Mouse (Mus musculus): Measurements from ENCODE around the gene Sat1. TPM values are rescaled to one million over a fixed set of nuclear protein-coding genes. Genes with fewer than 3 reads are reported as not detected.
A peak's percentile ranks its signal among the peaks of the same experiment; 100 is the strongest.

Sat1 gene
- total and polyA plus RNA-seq, 2 experiments, result 21.9 to 113 TPM

GRCm38 (mm10) chrX:155201799-155202198, 14.4 kb downstream of the Sat1 start:
- Histone ChIP-seq H3K27ac (replicated peaks; ENCODE audit: insufficient read depth, low read depth, low read length) (no peak overlapping the region), H3K27me3 (ENCODE audit: control insufficient read depth, insufficient read depth, low read length) (no peaks in the 10 kb centered on the region), H3K4me1 (ENCODE audit: control insufficient read depth, insufficient read depth, low read length) (no peaks in the 10 kb centered on the region), H3K4me3 (ENCODE audit: insufficient read depth, low read depth, low read length) (no peak overlapping the region), H3K36me3 (ENCODE audit: control insufficient read depth, insufficient read depth, low read length) (no peaks in the 10 kb centered on the region), H3K79me2 (ENCODE audit: control insufficient read depth, insufficient read depth, low read length) (no peaks in the 10 kb centered on the region), H3K9ac (ENCODE audit: low read depth, low read length) (no peak overlapping the region)
- TF ChIP-seq CTCF (IDR thresholded peaks at IDR 0.05; ENCODE audit: low read depth, low read length) (no peak), POLR2A (IDR thresholded peaks at IDR 0.05; ENCODE audit: extremely low read depth, insufficient read depth, low read length) (no peak)
- 93% methylated on average over 1 of the region's 1 CpGs for WGBS
- no peak for DNase-seq (ENCODE audit: extremely low read depth, low read depth, low spot score)

DNA sequence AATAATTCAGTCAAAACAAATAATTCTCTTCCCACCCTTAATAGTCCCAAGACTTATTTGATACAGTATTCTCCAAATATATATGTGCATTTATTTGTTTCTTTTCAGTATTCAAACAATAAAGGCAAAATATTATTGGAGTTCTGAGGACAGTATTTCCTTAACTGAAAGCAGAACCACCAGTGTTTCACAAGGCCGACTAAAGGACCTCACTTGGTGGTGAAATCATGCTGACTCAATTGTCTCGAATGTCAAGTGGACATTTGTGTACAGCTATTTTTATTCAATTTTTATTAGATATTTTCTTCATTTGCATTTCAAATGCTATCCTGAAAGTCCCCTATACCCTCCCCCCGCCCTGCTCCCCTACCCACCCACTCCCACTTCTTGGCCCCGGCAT, 21.3 kb downstream of the Sat1 start:
- no peaks in the 10 kb centered on the region for H3K79me2 ChIP-seq (ENCODE audit: control insufficient read depth, insufficient read depth, low read length)
- no peak for DNase-seq (ENCODE audit: extremely low read depth, low read depth, low spot score)
- H3K4me1 ChIP-seq (ENCODE audit: control insufficient read depth, insufficient read depth, low read length), result no peaks in the 10 kb centered on the region
- TF ChIP-seq POLR2A (IDR thresholded peaks at IDR 0.05; ENCODE audit: extremely low read depth, insufficient read depth, low read length) (no peak), CTCF (IDR thresholded peaks at IDR 0.05; ENCODE audit: low read depth, low read length) (no peak)
- no peak overlapping the region for H3K27ac ChIP-seq (replicated peaks; ENCODE audit: insufficient read depth, low read depth, low read length)
- H3K36me3 ChIP-seq (ENCODE audit: control insufficient read depth, insufficient read depth, low read length), result no peaks in the 10 kb centered on the region
- WGBS, result 92% methylated on average over 4 of the region's 4 CpGs
- H3K27me3 ChIP-seq (ENCODE audit: control insufficient read depth, insufficient read depth, low read length), result no peaks in the 10 kb centered on the region
- H3K4me3 ChIP-seq (ENCODE audit: insufficient read depth, low read depth, low read length), result no peak overlapping the region
- H3K9ac ChIP-seq (ENCODE audit: low read depth, low read length), result no peak overlapping the region

DNA sequence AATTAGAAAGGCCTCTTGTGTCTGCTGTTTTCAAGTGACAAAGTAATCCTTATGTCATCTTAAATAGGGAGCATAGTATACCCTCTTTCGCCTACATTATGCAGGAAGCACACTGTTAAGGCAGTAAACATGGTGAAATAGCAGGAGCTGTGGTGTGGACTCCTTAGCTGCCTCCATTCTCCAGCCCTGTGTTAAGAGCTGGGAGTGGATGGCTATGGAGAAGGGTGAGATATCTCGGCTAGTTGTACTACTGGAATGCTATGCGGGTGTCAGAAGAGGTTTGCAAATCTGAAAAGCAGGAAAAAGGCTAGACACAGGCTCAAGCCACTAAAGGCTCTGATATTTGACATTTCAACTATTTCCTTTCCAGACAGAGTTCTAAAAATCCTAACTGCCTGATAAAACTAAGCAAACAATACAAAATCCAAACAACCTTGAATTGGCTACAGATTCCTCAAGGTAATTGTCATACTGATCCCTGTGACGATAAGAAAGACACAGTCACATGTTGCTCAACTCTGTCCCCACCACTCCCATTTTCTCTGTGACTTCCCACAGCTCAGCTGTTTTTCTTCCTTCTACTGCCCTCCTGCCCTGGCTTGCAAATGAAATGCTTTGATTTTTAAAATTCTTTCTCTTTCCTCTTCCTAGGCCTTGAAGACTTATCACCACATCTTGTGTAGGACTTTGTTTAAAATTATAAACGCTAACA, 22.4 kb downstream of the Sat1 start:
- Histone ChIP-seq H3K27me3 (ENCODE audit: control insufficient read depth, insufficient read depth, low read length) (no peaks in the 10 kb centered on the region), H3K4me1 (ENCODE audit: control insufficient read depth, insufficient read depth, low read length) (no peaks in the 10 kb centered on the region), H3K27ac (replicated peaks; ENCODE audit: insufficient read depth, low read depth, low read length) (no peak overlapping the region), H3K9ac (ENCODE audit: low read depth, low read length) (no peak overlapping the region), H3K4me3 (ENCODE audit: insufficient read depth, low read depth, low read length) (no peak overlapping the region), H3K36me3 (ENCODE audit: control insufficient read depth, insufficient read depth, low read length) (no peaks in the 10 kb centered on the region), H3K79me2 (ENCODE audit: control insufficient read depth, insufficient read depth, low read length) (no peaks in the 10 kb centered on the region)
- DNase-seq (ENCODE audit: extremely low read depth, low read depth, low spot score), result no peak
- TF ChIP-seq POLR2A (IDR thresholded peaks at IDR 0.05; ENCODE audit: extremely low read depth, insufficient read depth, low read length), result no peak
- no peak for TF ChIP-seq CTCF (IDR thresholded peaks at IDR 0.05; ENCODE audit: low read depth, low read length)
- 49% methylated on average over 5 of the region's 5 CpGs for WGBS

DNA sequence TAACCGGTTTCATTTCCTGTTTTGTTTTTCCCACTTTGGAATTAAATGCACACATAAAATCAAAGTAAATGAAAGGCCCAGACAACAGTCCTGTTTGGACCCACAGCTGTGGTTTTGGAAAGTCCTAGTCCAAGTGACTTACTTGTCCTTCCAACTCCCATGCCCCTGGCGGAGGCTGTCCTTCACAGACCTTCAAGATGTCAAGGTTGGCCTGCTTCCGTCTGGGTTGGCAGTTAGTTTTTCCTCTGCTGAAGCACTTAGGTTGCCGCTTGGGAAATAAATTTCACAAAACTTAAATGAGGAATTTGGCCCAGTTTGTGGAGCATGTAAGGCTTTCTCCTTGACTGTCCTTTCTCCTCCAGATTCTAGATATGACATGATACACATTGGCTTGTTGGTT, 24.3 kb downstream of the Sat1 start:
- H3K27me3 ChIP-seq (ENCODE audit: control insufficient read depth, insufficient read depth, low read length), result no peaks in the 10 kb centered on the region
- H3K36me3 ChIP-seq (ENCODE audit: control insufficient read depth, insufficient read depth, low read length), result no peaks in the 10 kb centered on the region
- 81% methylated on average over 4 of the region's 4 CpGs for WGBS
- no peak overlapping the region for H3K27ac ChIP-seq (replicated peaks; ENCODE audit: insufficient read depth, low read depth, low read length)
- TF ChIP-seq CTCF (IDR thresholded peaks at IDR 0.05; ENCODE audit: low read depth, low read length) (no peak), POLR2A (IDR thresholded peaks at IDR 0.05; ENCODE audit: extremely low read depth, insufficient read depth, low read length) (no peak)
- H3K4me3 ChIP-seq (ENCODE audit: insufficient read depth, low read depth, low read length), result no peak overlapping the region
- no peaks in the 10 kb centered on the region for H3K79me2 ChIP-seq (ENCODE audit: control insufficient read depth, insufficient read depth, low read length)
- no peaks in the 10 kb centered on the region for H3K4me1 ChIP-seq (ENCODE audit: control insufficient read depth, insufficient read depth, low read length)
- H3K9ac ChIP-seq (ENCODE audit: low read depth, low read length), result no peak overlapping the region
- DNase-seq (ENCODE audit: extremely low read depth, low read depth, low spot score), result no peak

DNA sequence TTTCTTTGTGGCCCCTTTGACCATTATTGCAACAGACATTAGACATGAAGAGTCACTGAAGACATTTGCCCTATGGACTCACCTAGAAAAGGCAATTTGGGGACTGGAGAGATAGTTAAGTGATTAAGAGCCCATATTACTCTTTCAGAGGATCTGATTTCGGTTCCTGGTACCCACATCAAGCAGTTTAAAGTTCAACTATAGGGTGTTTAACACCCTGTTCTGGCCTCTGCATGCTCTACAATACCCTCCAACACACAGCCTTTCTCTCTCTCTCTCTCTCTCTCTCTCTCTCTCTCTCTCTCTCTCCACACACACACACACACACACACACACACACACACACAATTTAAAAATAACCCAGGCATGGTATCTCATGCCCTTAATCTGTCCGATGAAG, 38.6 kb downstream of the Sat1 start:
- Histone ChIP-seq H3K27ac (replicated peaks; ENCODE audit: insufficient read depth, low read depth, low read length) (no peak overlapping the region), H3K4me3 (ENCODE audit: insufficient read depth, low read depth, low read length) (no peak overlapping the region), H3K79me2 (ENCODE audit: control insufficient read depth, insufficient read depth, low read length) (no peaks in the 10 kb centered on the region), H3K36me3 (ENCODE audit: control insufficient read depth, insufficient read depth, low read length) (no peaks in the 10 kb centered on the region), H3K9ac (ENCODE audit: low read depth, low read length) (no peak overlapping the region), H3K27me3 (ENCODE audit: control insufficient read depth, insufficient read depth, low read length) (no peaks in the 10 kb centered on the region), H3K4me1 (ENCODE audit: control insufficient read depth, insufficient read depth, low read length) (no peaks in the 10 kb centered on the region)
- TF ChIP-seq CTCF (IDR thresholded peaks at IDR 0.05; ENCODE audit: low read depth, low read length), result no peak
- no peak for DNase-seq (ENCODE audit: extremely low read depth, low read depth, low spot score)
- WGBS, result 72% methylated on average over 2 of the region's 2 CpGs

GRCm38 (mm10) chrX:155177230-155177629, 39.0 kb downstream of the Sat1 start:
- peak; percentile 41 for DNase-seq (ENCODE audit: extremely low read depth, low read depth, low spot score)
- Histone ChIP-seq H3K9ac (ENCODE audit: low read depth, low read length) (no peak overlapping the region), H3K79me2 (ENCODE audit: control insufficient read depth, insufficient read depth, low read length) (no peaks in the 10 kb centered on the region), H3K27ac (replicated peaks; ENCODE audit: insufficient read depth, low read depth, low read length) (no peak overlapping the region), H3K36me3 (ENCODE audit: control insufficient read depth, insufficient read depth, low read length) (no peaks in the 10 kb centered on the region), H3K4me3 (ENCODE audit: insufficient read depth, low read depth, low read length) (no peak overlapping the region), H3K4me1 (ENCODE audit: control insufficient read depth, insufficient read depth, low read length) (no peaks in the 10 kb centered on the region), H3K27me3 (ENCODE audit: control insufficient read depth, insufficient read depth, low read length) (no peaks in the 10 kb centered on the region)
- TF ChIP-seq CTCF (IDR thresholded peaks at IDR 0.05; ENCODE audit: low read depth, low read length) (no peak), POLR2A (IDR thresholded peaks at IDR 0.05; ENCODE audit: extremely low read depth, insufficient read depth, low read length) (no peak)
- 74% methylated on average over 2 of the region's 2 CpGs for WGBS

Measured in liver, adult 2 months (tissue).